Mouse (Mus musculus) midbrain, embryonic 16.5 days (tissue): Measurements from ENCODE around the gene Slc25a39. TPM values are rescaled to one million over a fixed set of nuclear protein-coding genes. Genes with fewer than 3 reads are reported as not detected.

Experiments
- ATAC-seq: fragments of 200-750 bp; cut with Nextera tagmentation; 2 replicates; pipeline ENCODE4 v1.8.0; 2017; ENCODE audit warnings: moderate TSS enrichment
- H3K27ac ChIP-seq: fragments of 300-500 bp; sonication (generic); 2 replicates; pipeline ENCODE4 v1.5.1; 2014; ENCODE audit warnings: mild to moderate bottlenecking, low read length, mixed read lengths
- H3K27me3 ChIP-seq: fragments of 300-500 bp; sonication (generic); 2 replicates; pipeline ENCODE4 v1.6.1; 2014; ENCODE audit warnings: low read depth, low read length, mixed read lengths; ENCODE audit not compliant: control insufficient read depth, insufficient read depth
- H3K36me3 ChIP-seq: fragments of 300-500 bp; sonication (generic); 2 replicates; pipeline ENCODE4 v1.6.1; 2014; ENCODE audit warnings: mild to moderate bottlenecking, low read length, moderate library complexity, mixed read lengths; ENCODE audit not compliant: control insufficient read depth, insufficient read depth
- H3K4me1 ChIP-seq: fragments of 300-500 bp; sonication (generic); 2 replicates; pipeline ENCODE4 v1.6.1; 2014; ENCODE audit warnings: mild to moderate bottlenecking, low read length, mixed read lengths; ENCODE audit not compliant: control insufficient read depth, insufficient read depth
- H3K4me2 ChIP-seq: fragments of 300-500 bp; sonication (generic); 2 replicates; pipeline ENCODE4 v1.6.1; 2014; ENCODE audit warnings: mild to moderate bottlenecking, low read length, mixed read lengths
- H3K4me3 ChIP-seq: fragments of 300-500 bp; sonication (generic); 2 replicates; pipeline ENCODE4 v1.5.1; 2014; ENCODE audit warnings: low read depth, mild to moderate bottlenecking, low read length, moderate library complexity, mixed read lengths
- H3K9ac ChIP-seq: fragments of 300-500 bp; sonication (generic); 2 replicates; pipeline ENCODE4 v1.6.1; 2014; ENCODE audit warnings: low read depth, low read length, mixed read lengths
- H3K9me3 ChIP-seq: fragments of 300-500 bp; sonication (generic); replicated peaks from 2 replicates; pipeline ENCODE4 v1.6.1; 2014; ENCODE audit warnings: mild to moderate bottlenecking, low read length, mixed read lengths; ENCODE audit not compliant: control insufficient read depth, poor library complexity, severe bottlenecking
- WGBS: fragments of 180-500 bp; shearing (Covaris S2); extraction: QIAGEN DNeasy Blood & Tissue Kit; methylation state at CpG from one replicate; pipeline ENCODE4 v1.1.7; 2014; 5-methylcytosine and 5-hydroxymethylcytosine counted together
- polyA plus RNA-seq: library from polyadenylated mRNA; unstranded; fragments of >200 nt; fragmentation: Nextera tagmentation; extraction: Ambion mirVana; gene quantifications from 2 replicates; pipeline ENCODE4 v1.2.1, GENCODE M21; 2015

The Slc25a39 gene
- polyA plus RNA-seq, 1 experiment from 2014 or later = 150 TPM

DNA sequence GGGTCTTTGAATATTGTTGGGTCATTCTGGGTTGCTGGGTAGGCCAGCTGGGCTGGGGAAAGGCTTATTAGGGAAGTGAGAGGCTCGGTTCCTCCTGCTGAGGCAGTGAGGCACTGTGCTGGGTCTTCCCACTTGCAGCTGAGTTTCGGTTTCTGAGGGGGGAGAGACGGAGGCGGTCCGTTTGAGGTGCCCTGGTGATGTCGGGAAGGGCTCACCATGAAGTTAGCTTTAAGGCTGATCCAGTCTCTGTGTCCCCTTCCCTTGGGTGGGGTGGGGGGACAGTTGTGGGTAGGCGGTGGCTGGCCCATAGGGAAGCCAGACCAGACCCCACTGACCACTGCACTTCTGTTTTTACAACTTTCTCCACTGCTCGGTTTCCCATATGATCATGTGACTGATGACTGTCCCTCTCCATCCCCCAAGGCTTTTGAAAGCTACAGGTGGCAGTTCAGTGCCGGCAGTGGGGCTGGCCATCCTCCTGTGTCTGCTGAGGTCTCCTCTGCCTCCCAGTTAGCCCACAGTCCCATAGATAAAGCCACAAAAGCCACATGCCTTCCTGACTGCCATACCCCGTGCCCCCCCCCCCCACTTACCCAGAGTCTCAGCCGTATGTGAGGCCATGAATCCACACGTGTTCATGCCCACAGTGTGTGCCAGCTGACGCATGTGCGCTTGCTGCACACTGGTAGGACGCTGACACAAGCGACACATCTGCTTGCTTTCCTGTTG is 24.5 kb upstream of the Slc25a39 start:
- H3K9me3 ChIP-seq = no peaks in the 10 kb centered on the region
- no peak for ATAC-seq
- WGBS = 69% methylated on average over 16 of the region's 16 CpGs
- 0 out of 2 replicates have a peak overlapping the region, but pooled peaks have one; percentile 14 for H3K9ac ChIP-seq
- H3K4me2 ChIP-seq = no peak overlapping the region
- H3K27ac ChIP-seq = no peak overlapping the region
- no peak overlapping the region for H3K4me3 ChIP-seq
- H3K4me1 ChIP-seq = peaks cover 14% of the 10 kb centered on the region
- H3K27me3 ChIP-seq = no peaks in the 10 kb centered on the region
- peaks cover 17% of the 10 kb centered on the region for H3K36me3 ChIP-seq

DNA sequence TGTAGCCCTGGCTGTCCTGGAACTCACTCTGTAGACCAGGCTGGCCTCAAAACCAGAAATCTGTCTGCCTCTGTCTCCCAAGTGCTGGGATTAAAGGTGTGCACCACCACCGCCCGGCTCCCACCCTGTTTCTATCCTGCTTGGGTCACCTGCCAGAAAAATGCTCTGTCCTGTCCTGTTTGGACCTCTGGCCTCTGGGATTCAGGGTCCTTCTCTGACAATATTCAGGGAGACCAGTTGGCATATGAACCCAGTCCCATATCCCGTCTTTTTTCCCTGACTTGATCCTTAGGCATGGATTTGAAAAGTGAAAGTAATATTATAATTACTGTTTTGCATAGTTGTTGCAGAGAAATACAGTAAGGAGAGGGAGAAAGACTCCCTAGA is 24.0 kb upstream of the Slc25a39 start:
- 86% methylated on average over 3 of the region's 3 CpGs for WGBS

GRCm38 (mm10) chr11:102431018-102431645 is 23.4 kb upstream of the Slc25a39 start:
- Histone ChIP-seq H3K9me3 (no peaks in the 10 kb centered on the region), H3K9ac (peak overlapping the region; percentile 63), H3K27me3 (no peaks in the 10 kb centered on the region), H3K27ac (peak overlapping the region; percentile 67), H3K4me2 (peak overlapping the region; percentile 99), H3K36me3 (peaks cover 13% of the 10 kb centered on the region), H3K4me3 (peak overlapping the region; percentile 64), H3K4me1 (peaks cover 11% of the 10 kb centered on the region)
- ATAC-seq = peak; percentile 63
- WGBS = 0% methylated on average over 7 of the region's 7 CpGs

More for the DNA sequence above, 24.0 kb upstream of the Slc25a39 start:
- H3K4me3 ChIP-seq = no peak overlapping the region
- H3K9ac ChIP-seq = 0 out of 2 replicates have a peak overlapping the region, but pooled peaks have one; percentile 14
- H3K27me3 ChIP-seq = no peaks in the 10 kb centered on the region
- H3K9me3 ChIP-seq = no peaks in the 10 kb centered on the region
- peaks cover 11% of the 10 kb centered on the region for H3K4me1 ChIP-seq
- no peak overlapping the region for H3K4me2 ChIP-seq
- no peak for ATAC-seq
- H3K36me3 ChIP-seq = peaks cover 14% of the 10 kb centered on the region
- no peak overlapping the region for H3K27ac ChIP-seq

GRCm38 (mm10) chr11:102430121-102431017 is 22.6 kb upstream of the Slc25a39 start, which contains the start of gene Grn:
Gene Grn, plus strand, starts transcription at chr11:102430315.
- Histone ChIP-seq H3K4me1 (peaks cover 11% of the 10 kb centered on the region), H3K4me3 (peak within 1 kb of the TSS; percentile 64), H3K27me3 (no peaks in the 10 kb centered on the region), H3K27ac (peak within 1 kb of the TSS; percentile 67), H3K9ac (peak within 1 kb of the TSS; percentile 63), H3K36me3 (peaks cover 7% of the 10 kb centered on the region), H3K9me3 (no peaks in the 10 kb centered on the region), H3K4me2 (peak within 1 kb of the TSS; percentile 99)
- ATAC-seq = peak; percentile 89
- WGBS = 1% methylated on average over 29 of the region's 29 CpGs

DNA sequence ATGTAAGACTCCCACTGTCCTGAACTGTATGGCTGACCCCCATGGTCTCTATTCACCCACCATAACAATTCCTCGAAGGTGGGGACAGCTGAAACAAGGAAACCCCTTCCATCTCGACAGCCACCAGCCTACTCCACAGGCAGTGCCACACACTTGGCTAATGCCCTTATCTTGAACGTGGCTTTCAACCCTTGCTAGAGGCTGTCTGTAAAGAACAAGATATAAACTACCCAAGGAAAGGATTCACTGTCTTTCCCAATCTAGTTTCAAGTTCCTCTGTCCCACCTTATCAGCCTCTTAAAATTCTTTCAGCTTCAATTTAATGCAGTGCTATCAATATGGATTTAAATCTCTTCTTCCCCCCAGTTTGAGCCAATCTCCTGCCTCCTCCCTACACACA is 21.8 kb upstream of the Slc25a39 start:
- Histone ChIP-seq H3K36me3 (no peaks in the 10 kb centered on the region; the same call in 1 of the 2 replicates), H3K27me3 (no peaks in the 10 kb centered on the region), H3K9me3 (no peaks in the 10 kb centered on the region), H3K4me3 (peak overlapping the region; percentile 64), H3K27ac (0 out of 2 replicates have a peak overlapping the region, but pooled peaks have one; percentile 65), H3K4me1 (peaks cover 11% of the 10 kb centered on the region), H3K9ac (peak overlapping the region; percentile 63), H3K4me2 (peak overlapping the region; percentile 99)
- 47% methylated on average over 3 of the region's 3 CpGs for WGBS
- no peak for ATAC-seq

DNA sequence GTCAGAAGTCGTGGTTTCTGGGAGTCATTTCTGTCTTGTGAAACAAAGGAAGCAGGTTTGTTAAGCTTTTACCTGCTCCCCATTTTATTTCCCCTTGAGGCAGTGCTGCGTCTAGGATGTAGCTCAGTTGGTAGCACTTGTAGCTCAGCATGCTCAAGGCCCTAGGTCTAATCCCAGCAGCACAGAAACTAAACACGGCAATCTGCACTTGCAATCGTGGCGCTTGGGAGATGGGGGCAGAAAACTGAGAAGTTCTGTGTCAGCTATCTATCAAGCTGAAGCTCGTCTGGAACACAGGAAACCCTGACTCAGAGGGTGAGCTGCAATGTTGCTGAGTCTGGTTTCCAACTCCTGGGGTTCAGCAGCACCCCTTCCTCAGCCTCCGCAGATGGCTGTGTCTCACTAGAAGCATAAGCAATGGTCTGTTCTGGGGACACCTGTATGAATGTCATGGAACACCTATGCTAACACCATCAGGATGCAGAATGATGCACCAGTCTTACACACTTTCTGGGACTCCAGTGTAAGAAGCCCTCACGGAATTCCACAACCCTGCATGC is 21.3 kb upstream of the Slc25a39 start:
- H3K27me3 ChIP-seq = no peaks in the 10 kb centered on the region
- H3K4me2 ChIP-seq = no peak overlapping the region
- H3K36me3 ChIP-seq = no peaks in the 10 kb centered on the region
- no peak overlapping the region for H3K9ac ChIP-seq
- peaks cover 11% of the 10 kb centered on the region for H3K4me1 ChIP-seq
- ATAC-seq = no peak
- no peak overlapping the region for H3K27ac ChIP-seq
- H3K9me3 ChIP-seq = no peaks in the 10 kb centered on the region
- WGBS = 68% methylated on average over 8 of the region's 8 CpGs
- no peak overlapping the region for H3K4me3 ChIP-seq

DNA sequence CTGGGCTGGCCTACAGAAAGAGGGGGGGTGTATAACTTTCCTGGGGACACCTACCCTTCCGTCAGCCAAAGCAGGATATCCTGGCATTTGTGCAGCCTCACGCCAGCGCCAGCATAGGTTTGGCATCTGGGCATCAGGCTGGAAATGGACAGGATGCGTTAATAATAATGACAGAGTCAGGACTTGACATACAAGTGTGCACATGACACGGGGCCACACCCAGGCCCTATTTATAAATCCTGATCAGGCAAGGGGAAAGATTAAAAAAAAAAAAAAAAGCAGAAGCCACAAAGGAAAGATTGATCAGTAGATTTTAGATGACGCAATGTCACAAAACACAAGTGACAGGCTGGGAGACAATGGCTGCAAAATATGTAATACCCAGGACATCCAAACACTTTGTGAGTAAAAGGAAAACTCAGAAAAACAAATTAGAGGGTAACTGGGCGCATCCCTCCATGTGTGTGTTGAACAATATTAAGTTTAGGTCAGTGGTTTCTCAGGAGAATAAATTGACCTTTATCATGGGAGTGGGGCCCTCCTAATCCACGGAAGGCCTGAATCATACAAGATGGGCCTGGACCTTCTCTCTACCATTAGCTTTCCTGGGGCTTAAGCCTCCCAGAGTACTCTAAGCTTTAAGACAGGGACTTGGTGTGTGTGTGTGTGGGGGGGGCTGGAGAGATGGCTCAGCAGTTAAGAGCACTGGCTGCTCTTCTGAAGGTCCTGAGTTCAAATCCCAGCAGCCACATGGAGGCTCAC is 18.0 kb upstream of the Slc25a39 start:
- Histone ChIP-seq H3K4me1 (peaks cover 7% of the 10 kb centered on the region), H3K36me3 (no peaks in the 10 kb centered on the region), H3K27ac (no peak overlapping the region), H3K4me2 (no peak overlapping the region), H3K4me3 (no peak overlapping the region), H3K27me3 (no peaks in the 10 kb centered on the region), H3K9ac (no peak overlapping the region), H3K9me3 (no peaks in the 10 kb centered on the region)
- WGBS = 88% methylated on average over 8 of the region's 8 CpGs
- ATAC-seq = no peak

- no peak overlapping the region for H3K9ac ChIP-seq
- H3K36me3 ChIP-seq = no peaks in the 10 kb centered on the region
- ATAC-seq = no peak
- no peak overlapping the region for H3K4me3 ChIP-seq
- peaks cover 4% of the 10 kb centered on the region for H3K4me1 ChIP-seq
- no peak overlapping the region for H3K27ac ChIP-seq
- no peak overlapping the region for H3K4me2 ChIP-seq
- H3K27me3 ChIP-seq = no peaks in the 10 kb centered on the region
- WGBS = 78% methylated on average over 6 of the region's 6 CpGs
- no peaks in the 10 kb centered on the region for H3K9me3 ChIP-seq
Observed at GRCm38 (mm10) chr11:102424666-102425065, 16.9 kb upstream of the Slc25a39 start.
